Mouse (Mus musculus) liver, adult 10 weeks (tissue): ENCODE measurements around the gene Pcp2. TPM values are rescaled to one million over a fixed set of nuclear protein-coding genes. Genes with fewer than 3 reads are reported as not detected.

Experiments used
- polyA plus RNA-seq: library from polyadenylated mRNA; stranded (reverse); fragments of 350-450 nt; fragmentation: Illumina TruSeq; extraction: RNeasy Lipid Tissue Mini Kit (QIAGEN cat#74804); gene quantifications from one replicate; pipeline ENCODE4 v1.2.3, GENCODE M21; 2014; ENCODE audit warnings: low read depth, low replicate concordance

Gene Pcp2
- polyA plus RNA-seq, result not detected

DNA sequence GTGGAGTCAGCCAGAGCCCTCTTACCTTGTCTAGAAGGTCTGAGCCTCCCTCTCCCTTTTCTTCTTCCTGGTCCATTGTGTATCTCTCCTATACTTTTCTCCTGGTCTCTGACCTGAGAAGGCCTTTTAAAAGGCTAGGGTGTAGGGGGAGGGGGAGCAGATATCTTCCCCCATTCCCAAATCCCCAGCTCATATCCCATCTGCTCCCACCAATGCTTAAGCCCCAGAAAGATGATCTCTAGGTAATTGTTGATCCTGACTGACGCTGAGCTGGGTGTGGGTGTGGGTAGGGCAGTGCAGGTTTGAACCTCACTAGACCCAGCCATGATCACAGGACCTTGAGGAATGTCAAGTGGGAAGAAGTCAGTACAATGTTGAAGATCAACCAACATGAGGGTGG is at the start of gene Pcp2:
TSS of gene Pcp2 (minus strand) at position 101 of the 400 bp plus-strand sequence.

DNA sequence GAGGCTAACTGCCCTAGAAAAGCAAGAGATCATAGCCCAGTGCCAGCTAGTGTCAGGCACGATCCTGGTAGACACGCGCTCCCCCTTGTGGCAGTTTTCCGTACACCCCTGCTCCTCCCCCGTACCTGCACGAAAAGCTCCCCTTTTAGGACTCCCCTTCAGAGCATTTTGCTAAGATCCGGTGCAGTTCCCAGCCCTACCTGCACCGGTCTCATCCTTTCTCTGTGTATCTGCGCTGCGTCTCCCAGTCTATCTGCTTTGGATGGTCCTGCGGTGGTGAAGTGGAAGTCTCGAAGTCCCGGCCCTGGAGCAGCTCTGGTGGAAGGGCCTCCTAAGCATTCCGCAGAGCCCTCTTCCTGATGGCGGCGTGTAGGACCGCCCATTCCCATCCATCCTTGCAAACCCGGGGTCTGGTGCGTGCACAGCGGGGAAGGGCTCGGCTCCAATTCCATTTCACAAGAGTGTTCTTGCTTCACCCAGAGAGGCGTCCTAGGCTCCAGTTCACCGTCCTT is 46.7 kb upstream of the Pcp2 start, which contains the start of gene Fcor:
TSS of gene Fcor (minus strand) at position 383 of the 512 bp plus-strand sequence.

GRCm38 (mm10) chr8:3665507-3665906 is 40.2 kb upstream of the Pcp2 start, which contains the start of gene Mcemp1:
Mcemp1 (plus strand) TSS chr8:3665754.

GRCm38 (mm10) chr8:3655526-3655925 is 30.2 kb upstream of the Pcp2 start, which contains the start of gene Retn:
Retn (plus strand) TSS chr8:3655770.

DNA sequence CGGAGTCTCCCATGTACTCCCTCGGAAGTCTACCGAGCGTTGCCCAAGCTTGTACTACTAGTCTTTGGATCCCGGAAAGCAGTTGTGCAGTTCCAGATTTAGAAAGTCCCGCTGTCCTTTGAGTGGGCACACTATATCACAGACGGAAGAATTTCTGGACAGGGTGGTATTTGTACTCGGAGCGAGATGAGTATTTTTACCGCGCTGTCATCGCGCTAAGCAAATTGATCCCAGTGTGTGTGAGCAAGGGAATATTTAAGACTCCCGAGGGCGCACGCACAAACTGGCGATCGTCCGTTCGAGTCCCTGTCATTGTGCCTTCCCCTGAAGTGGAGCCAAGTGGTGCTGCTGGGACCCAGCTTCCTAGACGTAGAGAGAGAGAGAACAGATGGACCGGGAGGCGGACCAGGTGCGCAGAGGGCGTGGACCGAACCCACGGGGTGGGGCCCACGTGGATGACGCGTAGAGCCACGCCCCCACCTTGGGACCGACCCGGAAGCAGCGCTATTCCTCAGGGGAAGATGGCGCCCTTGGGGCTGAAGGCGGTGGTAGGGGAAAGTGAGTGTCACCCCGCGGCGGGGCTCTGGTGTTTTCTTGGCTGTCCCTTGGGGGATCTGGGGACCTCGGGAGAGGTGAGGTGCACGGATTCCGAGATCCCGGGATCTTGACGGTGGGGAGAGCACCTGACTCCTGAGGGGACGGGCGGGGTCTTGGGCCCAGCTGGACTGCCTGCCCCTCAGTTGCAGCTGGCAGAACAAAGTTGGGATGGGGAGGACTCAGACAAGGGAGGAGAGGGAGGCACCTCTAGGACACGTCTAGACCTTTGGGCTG is 5.5 kb upstream of the Pcp2 start, which contains the start of gene Stxbp2:
TSS of gene Stxbp2 (plus strand) at position 309 of the 831 bp plus-strand sequence.

DNA sequence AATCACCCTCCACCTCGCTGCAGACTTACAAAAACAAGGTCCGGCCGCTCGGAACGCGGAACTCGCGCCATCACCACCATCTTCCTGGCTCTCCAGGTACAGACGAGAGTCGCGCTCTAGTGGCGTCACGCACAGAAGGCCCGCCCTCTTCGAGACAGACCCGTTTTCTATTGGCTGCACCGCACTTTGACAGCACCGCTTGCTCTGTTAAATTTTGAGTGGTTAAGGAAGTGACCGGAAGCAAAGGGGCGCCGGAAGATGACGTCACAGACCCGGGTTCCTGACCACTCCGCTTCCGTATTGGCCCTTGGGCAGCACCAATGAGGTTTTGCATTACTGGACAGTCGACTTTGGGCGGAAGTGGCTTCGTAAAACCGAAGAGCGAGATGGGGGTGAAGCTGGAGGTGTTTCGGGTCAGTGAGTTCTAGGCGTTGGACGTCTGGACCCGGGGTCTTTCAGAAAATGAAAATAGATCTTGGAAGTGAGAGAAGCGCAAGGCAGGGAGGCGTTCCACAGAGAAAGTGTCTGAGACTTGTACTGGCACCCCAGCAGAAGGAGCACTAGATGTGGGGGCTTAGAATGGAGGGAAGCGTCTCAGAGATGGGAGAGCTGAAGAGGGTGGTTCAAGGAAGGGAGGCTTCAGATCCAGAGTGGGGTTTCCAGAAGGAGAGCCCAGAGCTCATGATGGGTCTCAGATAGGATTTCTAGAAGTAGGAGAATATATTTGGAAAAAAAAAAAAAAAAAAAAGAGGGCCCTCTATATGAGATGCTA is 4.0 kb downstream of the Pcp2 start, which contains the start of the genes Xab2 and Pet100:
TSS of gene Xab2 (minus strand) at position 118 of the 772 bp plus-strand sequence.
TSS of gene Pet100 (plus strand) at position 350 of the 772 bp plus-strand sequence.

GRCm38 (mm10) chr8:3586993-3587390 is 38.4 kb downstream of the Pcp2 start, which contains the start of gene Camsap3:
Camsap3 (plus strand) TSS chr8:3587293.

Other genes with a start within 250 kb of the Pcp2 start
- gene Arhgef18, start 232.5 kb downstream of the Pcp2 start, polyA plus RNA-seq, result 4.3 TPM
- 5.9 TPM for gene Pex11g, start 157.9 kb downstream of the Pcp2 start, polyA plus RNA-seq
- not detected for gene Tex45, start 154.7 kb downstream of the Pcp2 start, polyA plus RNA-seq
- gene Zfp358, start 132.4 kb downstream of the Pcp2 start, polyA plus RNA-seq, result 2.8 TPM
- gene Mcoln1, start 125.1 kb downstream of the Pcp2 start, polyA plus RNA-seq, result 12.2 TPM
- gene Pnpla6, start 110.2 kb downstream of the Pcp2 start, polyA plus RNA-seq, result 7.7 TPM
- 2.6 TPM for gene C330021F23Rik, start 57.6 kb downstream of the Pcp2 start, polyA plus RNA-seq
- 1.3 TPM for gene Camsap3, start 38.3 kb downstream of the Pcp2 start, polyA plus RNA-seq
- 0.58 TPM for gene Xab2, start 4.2 kb downstream of the Pcp2 start, polyA plus RNA-seq
- gene Pet100, start 4.0 kb downstream of the Pcp2 start, polyA plus RNA-seq, result 26.2 TPM
- 13.2 TPM for gene Stxbp2, start 5.4 kb upstream of the Pcp2 start, polyA plus RNA-seq
- 0.50 TPM for gene Retn, start 30.2 kb upstream of the Pcp2 start, polyA plus RNA-seq
- not detected for gene Mcemp1, start 40.2 kb upstream of the Pcp2 start, polyA plus RNA-seq
- not detected for gene Fcor, start 46.8 kb upstream of the Pcp2 start, polyA plus RNA-seq
- 3.7 TPM for gene Trappc5, start 50.8 kb upstream of the Pcp2 start, polyA plus RNA-seq
- gene Fcer2a, start 68.6 kb upstream of the Pcp2 start, polyA plus RNA-seq, result 0.42 TPM
- 35.9 TPM for gene Clec4g, start 95.1 kb upstream of the Pcp2 start, polyA plus RNA-seq
- gene Cd209a, start 123.4 kb upstream of the Pcp2 start, polyA plus RNA-seq, result 0.72 TPM
- gene Cd209e, start 228.8 kb upstream of the Pcp2 start, polyA plus RNA-seq, result not detected